Mouse (Mus musculus) CH12.LX (cell line): Measurements from ENCODE around the gene Znrf4. TPM values are rescaled to one million over a fixed set of nuclear protein-coding genes. Genes with fewer than 3 reads are reported as not detected.

Source experiments
- DNase-seq: peaks from one replicate; pipeline ENCODE4 v3.0.0-alpha.2; 2013; ENCODE audit errors: extremely low read depth
- H3K27ac ChIP-seq: 2 replicates; pipeline ENCODE4 v1.5.1; 2012; ENCODE audit warnings: low read depth, mild to moderate bottlenecking, control low read depth, moderate library complexity; ENCODE audit not compliant: insufficient read depth
- H3K27me3 ChIP-seq: replicated peaks from 2 replicates; pipeline ENCODE3; 2012; ENCODE audit warnings: inconsistent platforms
- H3K36me3 ChIP-seq, 2 experiments: replicated peaks in 1 of 2; 2 replicates each; pipeline versions ENCODE3 to v1.6.1; 2012; ENCODE audit warnings: inconsistent platforms in 1 of 2, low read length in 1 of 2, mild to moderate bottlenecking in 1 of 2, mixed read lengths in 1 of 2, moderate library complexity in 1 of 2; ENCODE audit not compliant: control insufficient read depth in 1 of 2, insufficient read depth in 1 of 2
- H3K4me1 ChIP-seq, 2 experiments: 2 replicates each; pipeline ENCODE4 v1.6.1; 2012; ENCODE audit warnings: inconsistent platforms in 1 of 2, moderate library complexity in 1 of 2; ENCODE audit not compliant: insufficient read depth in 2 of 2, control insufficient read depth in 1 of 2
- H3K4me2 ChIP-seq: 2 replicates; pipeline ENCODE4 v1.6.1; 2012; ENCODE audit warnings: low read depth, mild to moderate bottlenecking, control low read depth; ENCODE audit not compliant: poor library complexity, insufficient read depth, severe bottlenecking
- H3K4me3 ChIP-seq, 3 experiments: fragments of 150-350 bp in 1 of 3; sonication (generic) in 1 of 3; replicated peaks in 1 of 3; 2 replicates each; pipeline versions ENCODE3 to v1.5.1; 2011 to 2012; ENCODE audit warnings: low read depth in 2 of 3, low read length in 2 of 3, mild to moderate bottlenecking in 2 of 3, moderate library complexity in 2 of 3, control low read depth in 1 of 3, improper control_type of control experiment in 1 of 3, inconsistent platforms in 1 of 3, mixed read lengths in 1 of 3; ENCODE audit not compliant: poor library complexity in 1 of 3
- H3K79me2 ChIP-seq: replicated peaks from 2 replicates; pipeline ENCODE4 v1.6.1; 2012; ENCODE audit warnings: mild to moderate bottlenecking, moderate library complexity; ENCODE audit not compliant: control insufficient read depth, poor library complexity, insufficient read depth, severe bottlenecking; ENCODE audit errors: extremely low read depth
- H3K9ac ChIP-seq: 2 replicates; pipeline ENCODE4 v1.6.1; 2012; ENCODE audit warnings: low read depth, mild to moderate bottlenecking, control low read depth, moderate library complexity; ENCODE audit not compliant: insufficient read depth
- H3K9me3 ChIP-seq: replicated peaks from 2 replicates; pipeline ENCODE3; 2012; ENCODE audit warnings: low read length, inconsistent platforms, mixed read lengths
- E2F4 ChIP-seq: IDR thresholded peaks from 2 replicates; pipeline ENCODE4 v1.6.1; 2011; ENCODE audit warnings: low read depth, low read length, improper control_type of control experiment; ENCODE audit not compliant: insufficient replicate concordance
- ETS1 ChIP-seq: conservative IDR thresholded peaks from 2 replicates; pipeline ENCODE4 v1.6.1; 2012; ENCODE audit warnings: low read depth, mild to moderate bottlenecking, inconsistent platforms, low read length, improper control_type of control experiment, moderate library complexity
- HCFC1 ChIP-seq: IDR thresholded peaks from 2 replicates; pipeline ENCODE4 v1.6.1; 2012; ENCODE audit warnings: low read depth, mild to moderate bottlenecking, inconsistent platforms, low read length, improper control_type of control experiment
- JUND ChIP-seq: conservative IDR thresholded peaks from 2 replicates; pipeline ENCODE4 v1.6.1; 2011; ENCODE audit warnings: low read depth, low read length, improper control_type of control experiment
- MAFK ChIP-seq: IDR thresholded peaks from 2 replicates; pipeline ENCODE4 v1.6.1; 2011; ENCODE audit warnings: low read length, improper control_type of control experiment; ENCODE audit not compliant: insufficient replicate concordance
- POLR2AphosphoS2 ChIP-seq: IDR thresholded peaks from 2 replicates; pipeline ENCODE4 v1.6.1; 2011; ENCODE audit warnings: low read depth, low read length, improper control_type of control experiment
- RAD21 ChIP-seq: IDR thresholded peaks from 2 replicates; pipeline ENCODE4 v1.6.1; 2011; ENCODE audit warnings: low read depth, mild to moderate bottlenecking, low read length, improper control_type of control experiment, moderate library complexity
- USF2 ChIP-seq: conservative IDR thresholded peaks from 2 replicates; pipeline ENCODE4 v1.6.1; 2011; ENCODE audit warnings: low read depth, low read length, improper control_type of control experiment
- ZKSCAN1 ChIP-seq: IDR thresholded peaks from 2 replicates; pipeline ENCODE4 v1.6.1; 2012; ENCODE audit warnings: low read depth, inconsistent platforms, low read length, improper control_type of control experiment, borderline replicate concordance
- ZMIZ1 ChIP-seq: IDR thresholded peaks from 2 replicates; pipeline ENCODE4 v1.6.1; 2012; ENCODE audit warnings: low read depth, mild to moderate bottlenecking, inconsistent platforms, low read length, improper control_type of control experiment
- ZNF384 ChIP-seq: IDR thresholded peaks from 2 replicates; pipeline ENCODE4 v1.6.1; 2012; ENCODE audit warnings: low read depth, low read length, improper control_type of control experiment, inconsistent platforms
- dilution Hi-C: fragments of 300-500 bp; cut with MboI; formaldehyde crosslinking; loops from 2 replicates; pipeline ENCODE4 v1.14.3; 2020; ENCODE audit warnings: low sequenced_read_pairs; ENCODE audit not compliant: extremely low pct_unique_long_range_greater_than_20kb, extremely low pct_ligation_motif_present
- in situ Hi-C: fragments of 300-500 bp; cut with MboI; formaldehyde crosslinking; loops from 3 replicates; pipeline ENCODE4 v1.14.3; 2019; ENCODE audit warnings: low sequenced_read_pairs, low pct_ligation_motif_present, low pct_unique_long_range_greater_than_20kb, mixed read lengths
- polyA plus RNA-seq: library from polyadenylated mRNA; unstranded; fragments of >175 nt; gene quantifications from 2 replicates; pipeline ENCODE4 v1.2.1, GENCODE M21; 2012; ENCODE audit warnings: low read depth; ENCODE audit not compliant: insufficient read length
- total RNA-seq, 2 experiments: library from RNA; depleted of rRNA; stranded (reverse); fragments of 300-350 nt in 1 of 2; fragments of >200 nt in 1 of 2; gene quantifications; 2 replicates each; pipeline ENCODE4 v1.2.3; 2012 to 2014

Gene Znrf4
- total and polyA plus RNA-seq, 3 experiments: not detected

- TF ChIP-seq ETS1 (no peak), HCFC1 (no peak), MAFK (no peak), ZMIZ1 (no peak)
Measured at GRCm38 (mm10) chr17:56479358-56479757, 32.9 kb downstream of the Znrf4 start (continued).

- Histone ChIP-seq H3K27ac (peak overlapping the region; percentile 42), H3K79me2 (peaks cover 4% of the 10 kb centered on the region; the same call in 1 of the 2 replicates), H3K4me1 (peaks cover 19 to 47% of the 10 kb centered on the region in 2 experiments), H3K27me3 (peaks cover 19% of the 10 kb centered on the region), H3K4me3 (peak overlapping the region in 1 of 3 experiments; percentile 7), H3K4me2 (peak overlapping the region; percentile 65), H3K9me3 (peaks cover 21% of the 10 kb centered on the region)
- DNase-seq: peak; percentile 83
- dilution Hi-C loops: no loop called here
- in situ Hi-C loops: no loop called here
- TF ChIP-seq JUND (0 out of 2 replicates have a peak, but pooled peaks have one; percentile 3), ETS1 (peak; percentile 56; the same call in 1 of the 2 replicates), RAD21 (no peak), USF2 (no peak), POLR2AphosphoS2 (no peak)
- TF ChIP-seq, all 38 proteins: peak for 2
- no peak overlapping the region for H3K9ac ChIP-seq
- H3K36me3 ChIP-seq: peaks cover 0 to 3% of the 10 kb centered on the region in 2 experiments
Measured at GRCm38 (mm10) chr17:56478191-56478611, 34.0 kb downstream of the Znrf4 start.

GRCm38 (mm10) chr17:56477191-56477818 is 34.9 kb downstream of the Znrf4 start:
- no peak overlapping the region for H3K9ac ChIP-seq
- H3K79me2 ChIP-seq: peaks cover 4% of the 10 kb centered on the region; the same call in 1 of the 2 replicates
- 0 out of 2 replicates have a peak overlapping the region, but pooled peaks have one; percentile 42 for H3K27ac ChIP-seq
- dilution Hi-C loops: no loop called here
- H3K36me3 ChIP-seq: peaks cover 0 to 5% of the 10 kb centered on the region in 2 experiments
- H3K4me1 ChIP-seq: peaks cover 19 to 47% of the 10 kb centered on the region in 2 experiments
- TF ChIP-seq ZNF384 (no peak), E2F4 (no peak), ZKSCAN1 (no peak)
- in situ Hi-C loops: no loop called here
- no peak for DNase-seq
- no peak overlapping the region for H3K4me2 ChIP-seq
- peaks cover 23% of the 10 kb centered on the region for H3K9me3 ChIP-seq
- H3K4me3 ChIP-seq: no peak overlapping the region
- peaks cover 12% of the 10 kb centered on the region for H3K27me3 ChIP-seq
